Mouse (Mus musculus): ENCODE measurements around the gene E2f2.

The E2f2 gene

DNA sequence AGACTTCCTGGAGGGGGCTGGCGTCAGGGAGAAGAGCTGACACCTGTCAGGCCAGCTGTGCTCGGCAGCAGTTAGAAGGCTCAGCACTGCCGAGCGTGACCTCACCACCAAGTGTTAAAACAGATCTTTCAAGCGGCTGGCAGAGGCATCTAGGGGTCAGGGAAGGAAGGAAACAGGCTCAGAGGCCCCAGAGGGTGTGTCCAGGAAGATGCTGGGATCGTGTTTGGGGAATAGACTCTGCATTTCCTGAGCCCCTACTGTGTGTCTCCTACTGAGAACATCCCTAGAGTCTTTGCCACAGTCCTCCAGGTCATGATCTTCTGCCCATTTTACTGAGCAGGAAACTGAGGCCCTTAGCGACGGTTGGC is 5.0 kb downstream of the E2f2 start:
- DNase-seq, result no peak

DNA sequence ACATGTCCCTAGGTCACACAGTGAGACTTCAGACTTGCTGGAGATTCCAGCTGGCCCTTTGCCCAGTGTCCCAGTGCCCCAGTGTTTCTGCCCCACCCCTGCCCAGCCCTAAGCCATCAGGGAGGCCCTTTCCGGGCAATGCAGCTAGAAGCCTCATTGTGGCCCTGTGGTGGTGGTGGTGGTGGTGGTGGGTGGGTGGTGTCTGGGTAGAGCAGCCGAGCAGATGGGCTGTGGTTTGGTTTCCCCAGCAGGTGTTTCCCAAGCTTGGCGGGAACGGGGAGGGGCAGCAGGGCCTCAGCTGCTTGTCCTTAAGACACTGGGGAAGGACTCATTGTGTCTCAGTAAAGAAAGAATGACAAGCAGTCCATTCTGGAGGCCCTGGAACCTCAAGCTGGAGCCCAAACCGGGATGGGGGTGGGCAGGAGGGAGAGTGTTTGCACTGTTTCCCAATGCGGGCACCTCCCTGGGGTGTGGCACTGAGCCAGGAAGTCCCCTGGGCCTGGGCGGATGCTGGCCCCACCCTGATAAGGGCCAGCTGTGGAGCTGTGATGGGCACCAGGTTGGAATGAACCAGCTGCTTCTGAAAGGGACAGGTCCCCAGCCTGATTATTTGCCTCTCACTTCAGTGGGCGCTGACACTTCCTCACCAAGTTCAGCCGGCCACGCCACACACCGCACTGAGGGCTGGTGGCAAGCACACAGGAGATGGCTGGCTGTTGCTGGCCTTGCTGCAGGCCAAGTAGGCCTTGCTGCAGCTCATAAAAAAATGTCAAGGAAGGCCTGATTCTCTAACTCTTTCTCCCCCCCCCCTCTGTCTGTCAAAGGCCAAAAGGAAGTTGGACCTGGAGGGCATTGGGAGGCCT is 5.6 kb downstream of the E2f2 start:
- no peak for DNase-seq

DNA sequence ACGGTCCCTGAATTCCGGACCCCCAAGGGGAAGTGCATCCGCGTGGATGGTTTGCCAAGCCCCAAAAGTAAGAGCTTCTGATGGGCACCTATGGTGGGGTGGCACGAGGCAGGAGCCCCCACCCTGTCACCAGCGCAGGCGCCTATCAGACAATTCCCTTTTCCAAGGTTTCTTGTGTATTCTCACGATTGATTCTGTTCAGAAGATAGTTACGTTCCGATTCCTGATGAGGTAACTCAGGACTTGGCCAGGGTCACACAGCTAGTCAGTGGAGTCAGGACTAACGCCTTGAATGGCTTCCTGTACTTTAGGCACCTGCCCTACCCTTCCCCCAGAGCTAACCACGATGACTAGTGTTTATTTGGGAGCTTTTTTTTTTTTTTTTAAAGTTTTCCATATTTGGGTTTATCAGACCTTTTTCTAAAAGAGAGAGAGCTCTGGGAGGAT is 6.3 kb downstream of the E2f2 start:
- no peak for DNase-seq

DNA sequence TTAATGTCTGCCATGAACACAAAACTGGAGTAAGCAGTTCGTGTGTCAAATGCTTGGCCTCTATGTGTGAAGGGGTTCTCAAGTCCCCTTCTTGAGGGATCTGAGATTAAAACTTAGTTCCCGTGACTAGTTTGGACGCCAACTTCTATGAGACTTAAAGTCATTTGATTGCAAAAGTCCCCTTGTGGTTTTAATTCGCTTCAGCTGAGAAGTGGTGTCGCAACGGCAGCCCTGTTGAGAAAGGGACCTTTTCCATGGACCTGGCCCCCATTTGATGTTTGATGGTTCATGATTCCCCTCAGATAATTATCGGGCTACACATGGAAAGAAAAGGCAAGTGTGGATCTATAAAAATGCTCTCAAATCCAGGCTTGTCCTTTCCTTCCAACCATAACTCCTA is 7.3 kb downstream of the E2f2 start:
- no peak for DNase-seq

DNA sequence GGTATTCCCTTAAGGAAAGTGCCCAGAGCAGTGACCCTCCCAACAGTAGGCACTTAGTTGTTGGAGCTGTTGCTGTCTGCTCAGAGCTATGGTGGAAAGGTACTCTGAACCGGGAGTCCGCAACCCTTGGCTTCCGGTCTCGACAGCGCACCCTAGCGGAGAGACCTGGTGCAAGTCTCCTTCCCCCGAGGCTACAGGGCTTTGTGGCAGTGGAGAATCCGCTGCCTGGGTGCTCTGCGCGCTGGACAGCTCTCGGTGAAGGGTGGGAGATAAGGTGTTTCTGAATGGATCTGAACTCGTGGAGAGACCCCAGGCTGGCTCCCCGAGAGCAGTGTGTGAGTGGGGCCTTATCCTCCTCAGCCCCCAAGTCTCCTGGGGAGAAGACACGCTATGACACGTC is 7.8 kb downstream of the E2f2 start:
- peak; percentile 38 for DNase-seq

DNA sequence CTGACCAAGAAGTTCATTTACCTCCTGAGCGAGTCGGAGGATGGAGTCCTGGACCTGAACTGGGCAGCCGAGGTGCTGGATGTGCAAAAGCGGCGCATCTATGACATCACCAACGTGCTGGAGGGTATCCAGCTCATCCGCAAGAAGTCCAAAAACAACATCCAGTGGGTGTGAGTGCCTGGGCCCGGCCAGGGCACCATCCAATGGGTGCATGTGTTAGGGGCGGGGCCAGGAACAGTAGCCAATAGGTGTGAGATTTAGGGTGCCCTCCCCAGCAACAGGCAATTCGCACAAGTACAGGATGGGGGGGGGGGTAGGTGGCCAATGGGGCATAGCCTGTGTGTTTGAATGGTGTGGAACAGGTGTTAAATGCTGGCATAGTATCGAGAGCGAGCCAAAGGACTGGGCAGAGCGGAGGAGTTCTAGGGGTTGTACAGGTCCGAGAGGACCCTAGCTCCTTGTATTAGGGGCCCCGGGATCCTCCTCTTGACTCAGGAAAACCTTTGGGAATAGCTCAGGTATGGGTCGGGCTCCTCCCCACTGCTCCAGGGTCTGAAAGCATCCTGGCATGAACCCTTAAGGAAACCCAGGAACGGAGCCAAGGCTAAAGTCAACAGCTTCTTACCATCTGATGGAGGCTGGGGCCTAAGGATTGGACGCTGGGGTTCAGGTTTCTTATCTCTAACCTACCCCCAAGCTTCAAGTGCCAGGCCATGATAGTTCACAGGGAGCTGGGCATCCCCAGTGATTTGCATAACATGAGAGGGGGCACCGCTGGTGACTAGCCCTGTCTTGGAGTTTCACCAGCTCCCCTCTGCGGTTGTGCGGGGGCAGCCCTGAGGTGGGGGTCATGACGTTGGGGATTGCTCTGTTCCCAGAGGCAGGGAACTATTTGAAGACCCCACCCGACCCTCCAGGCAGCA is 8.5 kb downstream of the E2f2 start:
- DNase-seq, result peak; percentile 32

DNA sequence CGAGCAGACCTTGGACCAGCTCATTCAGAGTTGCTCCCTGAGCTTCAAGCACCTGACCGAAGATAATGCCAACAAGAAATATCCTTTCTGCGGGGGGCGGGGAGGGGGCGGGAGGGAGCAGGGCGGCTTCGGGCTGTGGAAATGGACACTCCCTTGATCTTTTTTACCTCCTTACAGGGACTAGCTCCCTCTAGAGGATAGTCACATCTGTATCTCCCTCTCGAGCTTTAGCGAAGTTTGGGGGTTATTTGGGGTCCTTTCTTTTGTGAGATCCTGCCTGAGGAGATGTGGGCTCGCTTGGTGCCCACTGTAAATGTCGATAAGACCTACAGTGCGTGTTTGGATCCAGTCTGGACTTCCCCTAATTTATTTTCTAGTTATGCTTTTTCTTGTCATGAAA is 9.2 kb downstream of the E2f2 start:
- no peak for DNase-seq

DNA sequence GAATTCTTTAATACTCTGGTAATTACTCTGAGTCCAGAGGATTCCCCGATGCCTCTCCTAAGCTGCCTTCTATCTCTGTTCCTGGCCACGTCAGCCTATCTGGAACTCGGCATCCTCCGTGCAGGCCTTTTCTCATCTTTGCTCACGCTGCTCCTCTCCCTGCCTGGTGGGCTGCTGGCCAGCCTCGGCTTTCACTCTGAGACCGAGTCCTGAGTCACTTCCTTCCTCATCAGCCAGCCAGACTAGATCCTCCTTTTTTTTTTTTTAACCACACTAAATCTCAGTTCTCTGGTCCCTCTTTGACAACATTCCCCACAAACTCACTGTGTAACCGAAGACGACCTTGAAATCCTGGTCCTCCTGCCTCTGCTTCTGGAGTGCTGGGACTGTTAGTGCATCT is 13.2 kb downstream of the E2f2 start:
- DNase-seq, result no peak

DNA sequence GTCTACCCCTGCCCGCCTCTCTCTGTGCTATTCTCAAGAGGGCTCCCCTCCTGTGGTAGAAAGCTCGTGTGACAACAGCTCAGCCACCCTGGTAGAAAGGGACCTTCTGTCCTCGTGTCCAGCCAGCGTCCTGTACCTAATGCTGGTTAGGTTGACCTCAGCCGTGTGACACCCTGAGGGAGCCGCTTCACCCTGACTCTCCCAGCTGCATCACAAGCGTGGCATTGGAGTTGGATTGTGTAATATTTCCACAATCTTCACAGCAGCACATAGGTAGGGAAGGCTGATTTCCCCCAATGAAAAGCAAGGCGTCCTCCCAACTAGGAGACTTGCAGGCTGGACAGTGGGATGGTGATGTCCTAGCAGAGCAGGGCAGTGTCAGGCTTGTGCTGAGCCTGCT is 14.1 kb downstream of the E2f2 start:
- no peak for DNase-seq

DNA sequence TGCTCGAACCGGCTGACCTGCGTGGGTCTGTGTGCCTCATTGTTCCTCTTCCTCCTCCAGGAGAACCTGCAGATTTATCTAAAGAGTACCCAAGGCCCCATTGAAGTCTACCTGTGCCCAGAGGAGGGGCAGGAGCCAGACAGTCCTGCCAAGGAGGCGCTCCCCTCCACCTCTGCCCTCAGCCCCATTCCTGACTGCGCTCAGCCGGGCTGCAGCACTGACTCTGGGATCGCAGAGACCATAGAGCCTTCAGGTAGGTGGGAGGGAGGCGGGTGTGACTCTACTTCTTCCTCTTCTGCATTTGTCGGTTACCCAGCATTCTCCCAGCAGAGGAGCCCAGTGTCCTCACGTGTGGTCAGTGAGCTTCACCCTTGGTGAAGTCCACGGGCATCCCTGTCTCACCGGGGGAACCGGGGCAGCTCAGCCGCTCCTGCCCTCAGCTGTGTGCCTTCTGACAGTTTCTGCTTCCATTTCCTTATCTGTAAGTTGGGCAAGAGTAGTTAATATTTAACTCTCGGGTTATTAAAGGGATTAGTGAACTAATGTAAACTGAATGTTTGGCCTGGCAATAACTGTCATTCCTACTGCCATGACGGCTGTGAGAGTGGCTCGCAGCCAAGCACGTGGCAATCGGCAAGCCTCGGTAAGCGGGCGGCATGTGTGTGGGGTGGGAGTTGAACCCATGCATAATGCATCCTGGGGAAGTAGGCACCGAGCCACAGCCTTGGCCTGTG is 14.7 kb downstream of the E2f2 start:
- DNase-seq, result no peak

DNA sequence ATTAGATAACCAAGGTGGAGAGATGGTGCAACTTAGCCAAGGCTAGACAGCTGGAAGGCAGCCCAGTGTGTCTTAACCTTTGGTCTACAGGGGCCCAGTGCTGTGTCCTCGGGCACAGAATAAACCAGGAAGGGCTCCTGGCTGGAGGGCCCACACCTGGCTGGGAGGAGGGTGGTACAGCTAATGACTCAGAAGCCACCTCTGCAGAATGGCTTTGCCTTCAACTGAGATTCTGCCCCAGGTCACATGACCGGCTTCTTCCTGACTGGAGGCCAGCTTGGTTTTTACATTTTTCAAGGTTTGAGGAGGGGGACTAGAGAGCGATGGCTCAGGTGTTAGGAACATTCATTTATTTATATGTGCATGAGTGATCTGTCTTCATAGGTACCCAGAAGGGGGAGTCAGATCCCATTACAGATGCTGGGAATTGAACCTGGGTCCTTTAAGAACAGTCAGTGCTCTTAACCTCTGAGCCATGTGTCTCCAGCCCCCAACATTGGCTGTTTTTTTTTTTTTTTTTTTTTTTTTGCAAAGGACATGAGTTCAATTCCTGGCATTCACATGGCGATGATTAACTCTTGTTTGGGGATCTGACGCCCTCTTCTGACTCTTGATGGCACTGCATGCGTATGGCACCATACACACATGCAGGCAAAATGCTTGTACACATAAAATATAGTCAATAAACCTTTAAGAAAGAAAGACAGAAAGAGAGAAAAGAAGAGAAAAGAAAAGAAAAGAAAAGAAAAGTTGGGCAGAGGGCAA is 17.0 kb downstream of the E2f2 start:
- no peak for DNase-seq

DNA sequence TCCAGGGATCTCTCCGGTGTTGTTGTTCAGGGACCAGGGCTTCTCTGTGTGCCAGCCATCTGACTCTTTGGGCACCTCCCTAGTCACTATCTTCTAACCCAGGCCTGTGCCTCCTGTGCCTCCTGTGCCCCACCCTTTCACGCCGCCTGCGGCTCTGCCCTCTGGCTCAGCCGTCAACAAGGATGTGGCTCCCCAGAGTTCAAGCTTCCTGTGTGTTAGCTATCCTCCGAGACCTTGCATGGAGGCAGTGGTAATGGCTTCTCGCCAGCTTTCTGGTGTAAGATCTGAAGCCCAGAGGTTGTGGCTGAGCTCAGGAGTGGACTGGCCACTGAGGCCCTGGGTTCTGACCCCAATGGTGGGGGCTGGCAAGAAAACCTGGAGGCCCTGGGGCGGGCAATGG is 17.7 kb downstream of the E2f2 start:
- no peak for DNase-seq

DNA sequence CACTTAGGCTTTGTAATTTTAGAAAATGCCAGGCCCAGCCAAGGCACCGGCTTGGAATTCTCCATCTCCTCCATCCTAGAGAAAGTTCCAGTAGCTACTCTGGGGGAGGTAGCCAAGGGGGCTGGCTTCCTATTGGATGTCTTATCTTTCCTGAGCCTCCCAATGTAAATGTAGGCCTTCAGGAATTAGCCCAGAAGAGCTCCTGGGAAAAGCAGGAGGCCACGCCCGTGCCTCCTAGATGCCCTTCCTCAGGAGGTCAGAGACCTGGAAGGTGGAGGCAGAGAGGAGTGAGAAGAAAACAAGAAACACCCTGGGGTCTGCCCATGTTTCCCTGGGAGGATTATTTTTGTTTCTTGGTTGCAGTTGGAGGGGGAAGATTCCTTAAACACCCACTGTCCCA is 21.4 kb downstream of the E2f2 start:
- no peak for DNase-seq

DNA sequence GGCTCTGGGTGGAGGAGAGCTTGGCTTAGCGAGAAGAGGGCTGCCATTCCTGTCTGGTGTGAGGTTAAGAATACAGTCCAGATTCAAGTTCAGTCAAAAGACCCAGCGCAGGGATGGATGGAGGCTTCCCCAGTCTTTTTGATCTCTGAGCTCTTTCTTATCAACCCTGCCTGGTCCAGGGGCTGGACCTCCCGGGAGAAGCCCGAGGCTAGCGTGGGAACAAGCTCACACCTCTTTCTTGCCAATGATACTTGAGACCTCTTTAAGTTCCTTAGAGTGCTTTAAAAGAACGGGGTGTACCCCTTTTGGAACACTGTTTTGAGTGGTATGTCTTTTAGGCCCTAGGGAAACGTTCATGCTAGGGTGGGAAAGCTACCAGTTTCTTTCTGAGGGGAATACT is 22.8 kb downstream of the E2f2 start:
- no peak for DNase-seq

DNA sequence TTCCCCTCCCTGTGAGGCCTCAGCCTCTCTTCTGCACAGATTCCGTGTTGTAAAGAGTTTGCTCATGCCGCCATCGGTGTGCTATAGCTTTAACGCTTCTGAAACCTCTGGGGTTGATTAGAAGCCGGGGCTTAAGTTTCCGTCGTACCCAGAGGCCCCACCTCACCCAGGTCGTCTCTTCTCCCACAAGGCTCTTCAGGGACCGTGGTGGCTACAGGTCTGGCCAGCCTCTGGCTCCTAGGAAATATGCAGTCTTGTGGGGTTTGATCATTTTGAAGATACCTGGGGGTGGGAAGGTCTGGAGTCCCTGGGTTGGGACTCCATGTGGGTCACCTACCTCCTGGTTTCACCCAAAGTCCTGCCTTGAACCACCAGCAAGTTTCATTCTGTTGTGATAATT is 23.4 kb downstream of the E2f2 start:
- no peak for DNase-seq

DNA sequence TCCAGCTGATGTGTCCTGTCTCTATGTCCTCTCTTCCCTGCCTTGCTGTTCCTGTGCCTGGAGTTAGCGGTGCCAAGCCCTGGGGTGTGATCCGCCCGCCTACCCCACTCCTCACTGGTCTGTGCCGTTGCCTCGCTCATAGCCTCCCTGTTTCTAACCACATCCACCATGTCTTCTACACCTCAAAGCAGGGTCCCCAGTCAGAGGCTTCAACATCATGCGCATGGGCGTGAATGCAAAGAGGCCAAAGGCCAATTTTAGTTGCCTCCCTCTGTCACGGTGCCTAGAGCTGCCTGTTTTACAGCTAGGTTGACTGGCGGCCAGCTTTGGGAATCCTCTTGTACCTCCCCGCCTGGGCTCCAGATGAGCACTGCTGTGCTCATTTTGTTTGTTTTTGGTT is 24.0 kb downstream of the E2f2 start:
- DNase-seq, result no peak

DNA sequence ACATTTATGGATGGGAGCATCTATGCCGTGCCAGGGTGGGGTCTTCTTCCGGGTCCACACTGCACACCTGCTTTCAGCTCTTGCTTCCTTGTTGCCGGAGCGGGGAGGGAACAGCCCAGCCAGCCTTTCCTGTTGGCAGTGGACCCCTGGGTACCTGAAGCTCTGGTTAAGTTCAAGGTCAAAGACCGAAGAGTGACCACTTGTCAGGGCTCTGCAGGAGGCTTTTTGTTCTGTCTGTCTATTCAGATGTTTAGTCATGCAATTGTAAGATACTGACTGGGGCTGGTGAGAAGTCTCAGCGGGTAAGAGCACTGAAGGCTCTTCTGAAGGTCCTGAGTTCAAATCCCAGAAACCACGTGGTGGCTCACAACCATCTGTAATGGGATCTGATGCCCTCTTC is 26.7 kb downstream of the E2f2 start:
- DNase-seq, result no peak

DNA sequence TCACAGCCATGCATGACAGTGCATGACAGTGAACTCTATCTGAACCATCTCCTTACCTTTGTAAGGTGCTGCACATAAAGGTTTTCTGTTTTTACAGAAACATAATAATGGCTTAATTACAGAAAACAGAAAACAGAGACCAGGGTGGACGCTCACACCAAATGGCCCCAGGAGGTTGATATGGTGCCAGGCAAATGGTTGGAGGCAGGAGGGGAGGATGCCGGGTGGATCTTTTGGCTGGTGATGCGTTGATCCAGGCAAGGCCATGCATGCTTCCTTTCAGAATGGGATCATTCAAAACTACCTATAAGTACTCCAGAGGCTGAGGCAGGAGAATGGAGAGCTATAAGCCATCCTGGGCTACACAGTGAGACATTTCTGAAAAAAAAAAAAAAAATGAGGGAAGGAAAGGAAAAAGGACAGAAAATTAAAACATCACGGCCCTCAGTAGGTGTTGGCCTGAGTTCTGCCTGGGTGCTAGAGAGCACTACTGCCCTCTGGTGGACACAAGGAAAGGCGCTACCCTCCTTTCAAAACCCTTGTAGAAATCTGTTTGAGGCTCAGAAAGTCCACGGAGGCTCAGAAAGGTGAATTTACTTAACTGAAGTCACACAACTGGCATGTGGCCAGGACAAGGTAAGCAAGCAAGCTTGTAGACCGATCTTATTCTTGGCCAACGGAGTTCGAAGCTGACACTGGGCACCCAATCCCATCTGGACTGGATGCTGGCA is 27.5 kb downstream of the E2f2 start:
- DNase-seq, result peak; percentile 10

DNA sequence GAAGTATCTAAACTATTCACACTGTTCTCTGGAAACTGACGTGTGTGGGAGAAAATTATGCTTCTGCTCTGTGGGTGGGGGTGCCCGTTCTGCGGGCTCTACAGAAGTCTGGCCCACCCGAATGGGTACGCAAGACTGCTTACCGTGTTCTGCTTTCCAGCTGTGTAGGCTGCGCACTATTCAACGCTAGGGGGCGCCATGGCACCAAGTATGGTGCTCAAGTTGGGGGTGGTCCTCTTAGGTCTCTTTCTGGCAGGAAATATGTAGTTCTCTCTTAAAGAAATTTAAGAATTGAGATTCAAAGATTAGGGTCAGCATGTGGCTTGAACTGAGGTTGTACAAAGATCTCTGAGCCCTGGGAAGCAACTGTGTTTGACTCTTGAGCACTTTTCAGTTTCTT is 30.3 kb downstream of the E2f2 start:
- no peak for DNase-seq

DNA sequence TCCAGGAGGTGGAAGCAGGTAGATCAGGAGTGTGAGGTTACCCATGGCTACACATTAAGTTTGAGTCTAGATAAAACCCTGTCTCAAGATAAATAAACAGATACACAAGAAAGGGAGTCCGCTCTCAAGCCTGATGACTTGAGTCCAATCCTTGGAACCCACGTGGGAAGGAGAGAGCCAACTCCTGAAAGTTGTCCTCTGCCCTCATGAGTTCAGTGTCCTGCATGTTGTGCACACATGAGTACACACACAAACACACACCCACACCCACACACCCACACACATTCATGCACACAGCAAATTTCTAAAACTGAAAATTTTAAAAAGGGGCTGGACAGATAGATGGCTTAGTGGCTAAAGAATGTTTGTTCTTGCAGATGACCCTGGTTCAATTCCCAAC is 32.6 kb downstream of the E2f2 start:
- DNase-seq, result no peak

DNA sequence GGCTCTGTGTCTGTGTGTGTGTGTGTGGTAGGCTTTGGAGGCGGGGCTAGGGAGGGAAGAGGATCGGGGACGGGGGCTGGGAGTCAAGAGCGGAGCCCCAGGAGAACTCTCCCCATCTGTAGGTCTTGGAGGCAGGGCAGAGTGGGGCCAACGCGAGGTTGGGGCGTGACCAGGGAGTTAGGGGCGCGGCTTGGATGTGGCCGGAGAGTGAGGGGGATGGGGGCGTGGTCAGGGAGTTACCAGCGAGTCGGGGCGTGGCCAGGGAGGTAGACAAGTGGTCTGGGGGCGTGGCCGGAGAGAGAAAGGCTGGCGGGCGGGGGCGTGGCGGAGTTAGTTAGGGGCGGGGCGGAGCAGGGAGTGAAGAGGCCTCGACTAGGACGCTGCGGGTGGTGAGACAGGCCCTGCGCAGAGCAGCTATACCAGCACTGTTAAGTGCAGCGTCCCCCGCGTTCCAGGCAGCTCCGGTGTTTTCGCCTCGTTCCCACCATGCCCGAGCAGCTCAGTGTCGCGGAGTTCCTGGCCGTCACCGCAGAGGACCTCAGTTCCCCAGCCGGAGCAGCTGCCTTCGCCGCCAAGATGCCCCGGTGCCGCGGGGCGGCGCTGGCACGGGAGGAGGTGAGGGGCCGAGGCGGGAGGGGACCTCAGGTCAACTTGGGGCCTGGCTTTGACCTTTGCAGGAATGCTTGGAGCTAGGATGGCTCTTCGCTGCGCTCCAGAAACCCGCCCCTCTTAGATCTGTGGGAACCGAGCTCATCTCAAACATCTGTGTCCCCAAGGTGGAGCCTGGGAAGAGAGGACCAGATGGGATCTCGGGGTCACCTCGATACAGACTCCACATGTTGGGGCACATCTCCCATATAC is 34.1 kb downstream of the E2f2 start, which contains the start of gene Asap3:
TSS of gene Asap3 (plus strand) at position 333 of the 861 bp plus-strand sequence.
- DNase-seq, result peak; percentile 51

All from cerebellum, adult 11 months (tissue).